Mouse (Mus musculus) megakaryocyte, adult 5-6 weeks (primary cell): Measurements from ENCODE around the gene Angptl4. TPM values are rescaled to one million over a fixed set of nuclear protein-coding genes. Genes with fewer than 3 reads are reported as not detected.

Experiments used
- ATAC-seq: 2 replicates; pipeline ENCODE4 v1.8.0; 2016; ENCODE audit warnings: mild to moderate bottlenecking, inconsistent platforms; ENCODE audit not compliant: poor library complexity, severe bottlenecking
- total RNA-seq, 2 experiments: library from RNA; stranded (forward) in 1 of 2; stranded (reverse) in 1 of 2; fragments of 153-499, 151-499 nt in 1 of 2; fragments of 221-1000, 200-1000 nt in 1 of 2; gene quantifications; 2 replicates each; pipeline versions ENCODE4 v1.2.3 to v1.2.4; 2015 to 2017

Gene Angptl4
- total RNA-seq, 2 experiments from 2014 or later = 0.33 to 0.80 TPM

DNA sequence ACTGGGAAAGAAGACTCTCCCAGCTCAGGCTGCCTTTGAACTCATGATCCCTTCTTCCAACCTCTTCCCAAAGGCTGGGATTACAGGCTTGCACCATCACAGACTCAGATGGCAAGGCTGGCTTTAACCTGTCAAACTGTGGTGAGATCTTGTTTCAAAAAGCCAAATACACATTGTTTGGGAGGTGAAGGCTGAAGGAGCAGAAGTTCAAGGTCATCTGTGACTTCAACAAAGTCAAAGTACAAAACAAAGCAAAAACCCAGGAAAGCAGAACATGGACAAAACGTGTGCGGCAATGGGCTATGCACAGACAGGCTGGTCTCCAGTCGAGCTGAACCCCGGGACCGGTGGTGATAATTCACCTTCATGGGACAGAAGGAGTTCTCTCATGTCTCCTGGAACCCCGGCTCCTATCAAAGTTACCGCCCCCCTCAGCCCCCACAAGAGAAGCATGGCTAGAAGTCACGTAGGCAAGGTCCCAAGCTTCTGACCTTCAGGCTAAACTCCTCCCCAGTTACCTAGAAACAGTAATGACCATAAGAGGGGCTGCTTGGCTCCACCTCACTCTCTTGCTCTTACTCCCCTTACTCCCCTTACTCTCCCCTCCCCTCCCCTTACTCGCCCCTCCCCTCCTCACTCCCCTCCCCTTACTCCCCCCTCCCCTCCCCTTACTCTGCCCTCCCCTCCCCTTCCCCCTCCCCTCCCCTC is 25.7 kb upstream of the Angptl4 start:
- ATAC-seq = no peak

DNA sequence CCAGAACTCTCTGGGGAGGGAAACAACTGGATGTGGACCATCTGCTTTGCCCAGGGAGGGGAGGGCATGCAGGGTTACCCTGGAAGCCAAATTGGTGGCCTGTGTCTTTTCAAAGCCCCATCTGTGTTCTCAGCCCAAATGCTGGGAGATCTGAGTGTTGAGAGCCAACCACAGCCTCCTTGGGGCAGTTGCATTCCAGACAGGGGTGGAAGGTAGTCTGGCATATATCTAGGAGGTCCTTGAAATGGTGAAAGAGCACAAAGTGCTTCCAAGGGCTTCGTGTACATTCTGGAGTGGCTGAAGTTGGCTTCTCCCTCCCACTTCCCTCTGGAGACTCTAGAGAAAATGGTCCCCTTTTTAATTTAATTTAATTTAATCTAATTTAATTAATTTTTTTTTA is 23.1 kb upstream of the Angptl4 start:
- no peak for ATAC-seq

DNA sequence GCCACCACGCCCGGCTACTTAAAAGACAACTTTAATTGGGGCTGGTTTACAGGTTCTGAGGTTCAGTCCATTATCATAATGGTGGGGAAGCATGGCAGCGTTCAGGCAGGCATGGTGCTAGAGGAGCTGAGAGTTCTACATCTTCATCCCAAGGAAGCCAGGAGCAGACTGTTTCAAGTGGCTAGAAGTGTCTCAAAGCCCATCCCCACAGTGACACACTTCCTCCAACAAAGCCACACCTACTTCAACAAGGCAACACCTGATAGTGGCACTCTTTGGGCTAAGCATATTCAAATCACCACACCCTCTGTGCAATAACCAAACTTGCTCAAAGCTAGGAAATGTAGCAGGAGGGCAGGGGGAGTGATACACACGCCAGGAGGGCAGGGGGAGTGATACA is 22.6 kb upstream of the Angptl4 start:
- no peak for ATAC-seq

DNA sequence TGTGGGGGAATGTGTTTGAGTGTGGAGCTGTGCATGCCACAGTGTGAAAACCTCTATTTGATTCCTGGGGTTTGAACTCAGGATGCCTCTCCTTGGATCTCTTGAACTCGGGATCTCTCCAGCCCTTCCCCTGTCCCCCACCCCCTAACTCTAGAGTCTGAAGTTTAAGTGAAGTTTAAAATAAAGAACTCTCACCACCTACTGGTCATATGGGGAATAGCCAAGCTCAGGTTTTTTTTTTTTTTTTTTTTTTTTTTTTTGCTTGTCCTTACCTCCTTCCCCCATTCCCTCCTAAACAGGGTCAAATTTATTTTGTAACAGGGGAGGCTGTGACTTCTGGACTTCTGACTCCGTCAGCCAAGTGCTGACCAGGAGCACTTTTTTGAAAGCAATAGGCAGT is 20.6 kb upstream of the Angptl4 start:
- no peak for ATAC-seq

DNA sequence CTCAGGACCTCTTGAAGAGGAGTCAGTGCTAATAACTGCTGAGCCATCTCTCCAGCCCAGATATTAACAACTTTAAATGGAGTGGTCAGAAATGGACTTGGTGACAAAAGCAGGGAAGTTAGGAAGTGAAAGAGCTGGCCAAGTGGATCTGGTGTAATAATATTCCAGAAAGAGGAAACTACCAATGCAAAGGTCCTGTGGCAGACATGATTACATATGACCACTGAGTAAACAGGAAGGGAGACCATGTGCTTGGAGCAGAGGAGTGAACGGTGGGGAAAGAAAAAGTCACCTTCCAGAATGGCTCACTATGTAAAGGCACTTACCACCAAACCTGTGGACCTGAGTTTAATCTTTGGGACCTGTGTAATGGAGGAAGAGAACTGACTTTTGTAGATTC is 17.6 kb upstream of the Angptl4 start:
- ATAC-seq = 0 out of 2 replicates have a peak, but pooled peaks have one; percentile 52

DNA sequence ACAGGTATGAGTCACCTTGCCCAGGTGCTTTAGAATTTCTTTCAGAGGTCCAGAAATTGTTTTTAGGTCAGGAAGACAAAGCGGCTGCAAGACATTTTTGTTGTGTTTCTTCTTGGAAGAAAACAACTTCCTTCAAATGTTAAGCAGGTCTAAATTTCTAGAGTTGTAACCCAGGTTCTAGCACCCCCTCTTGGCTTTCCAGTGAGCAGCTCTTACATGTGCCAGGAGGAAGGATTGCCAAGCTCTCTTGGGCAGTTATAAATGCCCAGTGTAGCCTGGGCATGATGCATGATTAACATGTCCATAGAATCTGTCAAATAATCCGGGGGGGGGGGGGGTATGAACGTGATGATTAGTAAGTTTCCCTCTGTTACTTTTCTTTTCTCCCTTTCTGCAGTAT is 16.7 kb upstream of the Angptl4 start:
- ATAC-seq = no peak

DNA sequence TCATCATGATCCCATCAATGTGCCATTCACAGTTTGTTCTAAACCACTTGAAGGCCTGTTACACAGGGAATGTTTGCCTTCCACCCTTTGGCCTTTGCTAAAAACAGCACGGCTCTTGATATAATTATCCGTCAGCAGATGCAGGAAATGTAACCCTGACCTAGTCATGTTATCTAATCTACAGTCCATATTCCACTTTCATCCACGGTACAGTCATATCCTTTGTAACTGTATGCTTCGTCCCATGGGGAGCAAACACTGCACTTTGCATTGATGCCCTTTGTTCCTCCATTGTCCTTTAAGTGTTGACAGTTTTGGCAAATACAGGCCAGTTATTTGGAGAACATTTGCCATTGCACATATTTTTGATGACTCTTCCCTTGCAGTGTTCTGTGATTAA is 7.1 kb upstream of the Angptl4 start:
- no peak for ATAC-seq

DNA sequence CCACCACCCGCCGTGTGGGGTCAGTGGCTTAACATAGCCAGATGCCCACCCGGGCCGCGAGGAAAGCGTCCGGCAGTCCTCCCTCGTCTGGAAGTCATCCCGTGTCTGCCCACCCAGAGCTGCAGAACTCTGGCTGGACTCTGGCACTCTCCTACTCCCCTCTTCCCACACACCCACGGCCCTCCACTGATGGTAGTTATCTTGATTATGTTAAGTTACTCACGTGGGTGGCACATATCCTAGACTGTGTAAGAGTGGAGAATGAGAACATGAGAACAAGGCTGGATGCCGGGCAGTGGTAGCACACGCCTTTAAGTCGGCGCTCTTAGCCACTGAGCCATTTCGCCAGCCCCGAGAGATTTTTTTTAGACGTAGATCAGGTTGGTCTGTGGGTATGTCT is 4.7 kb upstream of the Angptl4 start:
- ATAC-seq = no peak

DNA sequence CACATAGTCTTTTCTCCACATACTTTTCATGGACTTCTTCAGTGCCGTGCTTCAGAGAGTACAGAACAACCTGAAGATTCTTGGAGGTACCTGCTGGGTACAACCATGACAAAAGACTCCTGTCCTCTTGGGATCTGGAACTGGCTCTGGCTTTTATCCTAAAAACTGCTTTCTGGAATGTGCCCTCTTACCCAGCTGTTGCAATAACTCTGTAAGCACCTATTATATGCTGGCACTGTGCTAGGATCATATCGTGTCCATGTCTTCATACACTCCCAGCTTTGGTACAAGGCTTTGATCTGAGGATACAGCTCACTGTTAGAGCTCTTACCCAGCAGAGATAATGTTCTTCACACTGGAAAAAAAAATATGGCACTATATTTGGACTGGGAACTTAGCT is 3.3 kb upstream of the Angptl4 start:
- no peak for ATAC-seq

DNA sequence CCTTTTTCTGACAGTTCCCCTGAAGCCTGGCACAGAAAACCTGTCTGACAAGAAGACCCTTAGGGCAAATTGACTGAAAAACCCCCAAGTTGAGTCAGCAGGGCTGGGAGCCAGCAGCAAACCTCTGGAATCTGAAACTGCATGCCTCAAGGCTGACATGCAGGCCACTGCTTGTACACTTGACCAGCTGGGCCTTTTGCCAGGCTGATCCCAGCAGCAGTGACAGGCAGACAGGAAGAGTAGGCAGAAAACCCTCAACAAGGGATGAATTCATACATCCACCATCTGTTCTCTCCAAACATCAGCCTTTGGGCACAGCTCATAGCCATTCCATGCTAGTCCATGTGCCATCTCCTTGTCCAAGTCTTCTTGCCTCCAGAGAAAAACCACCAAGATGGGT is 1.8 kb upstream of the Angptl4 start:
- ATAC-seq = no peak

DNA sequence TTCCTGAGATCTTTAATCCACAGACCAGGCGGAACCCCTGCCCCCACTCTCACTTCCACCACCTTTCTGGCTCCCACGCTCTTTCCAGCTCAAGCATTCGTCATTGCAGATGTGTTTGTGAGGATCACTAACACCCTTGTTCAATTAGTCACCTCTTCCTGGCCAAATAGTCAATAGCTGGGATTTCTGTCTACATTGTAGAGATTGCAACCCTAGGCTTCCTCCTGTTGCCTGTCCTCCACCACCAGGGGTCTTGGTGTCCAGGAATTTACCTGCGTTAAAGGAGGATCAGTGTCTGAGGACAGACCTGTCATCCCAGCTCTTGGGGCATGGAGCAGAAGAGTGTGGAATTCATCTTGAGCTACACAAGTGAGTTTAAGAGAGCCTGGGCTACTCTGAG is 437 bp upstream of the Angptl4 start:
- no peak for ATAC-seq

DNA sequence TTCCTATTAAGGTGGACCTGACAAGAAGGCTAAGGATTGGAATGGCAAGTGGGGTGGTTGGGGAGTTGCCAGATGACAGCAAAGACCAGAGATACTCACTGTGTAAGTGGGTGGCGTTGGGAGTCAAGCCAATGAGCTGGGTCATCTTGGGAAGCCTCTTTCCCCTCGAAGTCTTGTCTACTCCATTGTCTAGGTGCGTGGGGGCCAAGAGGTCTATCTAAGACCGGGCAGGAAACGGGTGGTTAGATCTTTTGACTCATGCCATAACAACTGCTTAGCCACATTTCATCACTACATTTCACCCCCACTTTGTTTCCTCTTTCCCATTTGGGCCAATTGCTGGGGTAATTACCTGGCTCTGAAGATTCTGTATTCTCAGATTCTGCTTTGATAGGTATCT is 1.2 kb downstream of the Angptl4 start:
- ATAC-seq = peak; percentile 62

DNA sequence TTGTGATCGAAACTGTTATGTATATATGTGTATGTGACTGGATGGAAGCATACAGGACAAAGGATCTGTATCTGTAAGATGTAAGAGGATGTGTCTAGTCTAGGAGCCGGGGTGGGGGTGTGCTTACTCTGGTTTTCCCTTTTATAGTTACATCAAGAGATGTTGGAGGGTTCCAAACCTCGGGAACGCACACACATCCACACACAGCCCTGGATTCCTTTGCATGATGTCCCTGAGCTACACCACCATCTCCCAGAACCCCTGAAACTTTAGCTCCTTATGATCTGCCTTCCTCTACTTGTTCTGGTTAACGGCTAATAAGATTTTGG is 1.7 kb downstream of the Angptl4 start:
- no peak for ATAC-seq

DNA sequence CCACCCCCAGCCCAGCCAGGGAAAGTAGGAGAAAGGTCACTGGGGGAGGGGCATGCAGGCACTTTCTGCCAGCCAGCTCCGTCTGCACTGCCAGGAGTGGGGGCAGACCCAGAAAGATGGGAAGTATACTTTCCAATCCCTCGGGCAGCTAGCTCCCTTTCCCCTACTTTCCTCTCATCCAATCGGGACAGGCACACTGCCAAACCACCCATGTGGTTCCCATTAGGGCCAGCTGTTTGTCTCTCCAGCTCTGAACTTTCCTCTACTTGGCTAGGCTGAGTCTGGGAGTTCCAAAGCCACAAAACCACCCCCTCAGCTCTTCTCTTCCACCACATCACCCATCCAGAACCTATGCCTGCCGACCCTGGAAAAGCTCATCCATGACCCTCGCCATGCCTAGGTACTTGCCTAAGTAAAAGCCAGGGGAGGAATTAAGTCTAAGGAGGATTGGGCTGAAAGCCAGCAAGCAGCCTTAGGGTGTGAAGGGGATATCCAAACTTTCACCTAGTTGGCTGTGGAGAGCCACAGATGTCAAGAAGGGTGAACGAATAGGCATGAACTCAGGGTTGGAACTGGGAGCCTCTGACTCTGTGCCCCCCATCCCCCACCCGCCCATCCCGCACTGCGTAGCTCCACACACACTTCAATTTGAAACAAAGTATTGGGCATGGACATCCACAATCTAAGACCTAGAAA is 2.2 kb downstream of the Angptl4 start:
- ATAC-seq = no peak

DNA sequence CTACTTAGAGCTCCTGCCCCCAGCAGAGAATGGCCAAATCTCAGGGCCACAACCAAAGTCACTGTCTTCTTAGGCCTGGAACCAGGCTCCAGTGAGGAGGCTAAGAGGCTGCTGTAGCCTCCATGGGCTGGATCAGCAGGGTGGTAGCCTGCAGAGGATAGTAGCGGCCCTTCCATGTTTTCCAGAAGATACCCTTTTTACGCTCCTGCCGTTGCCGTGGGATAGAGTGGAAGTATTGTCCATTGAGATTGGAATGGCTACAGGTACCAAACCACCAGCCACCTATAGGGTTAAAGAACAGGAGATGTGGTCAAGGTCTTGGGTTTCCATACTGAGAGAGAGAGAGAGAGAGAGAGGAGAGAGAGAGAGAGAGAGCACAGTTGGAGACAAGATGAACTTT is 6.3 kb downstream of the Angptl4 start:
- ATAC-seq = no peak

DNA sequence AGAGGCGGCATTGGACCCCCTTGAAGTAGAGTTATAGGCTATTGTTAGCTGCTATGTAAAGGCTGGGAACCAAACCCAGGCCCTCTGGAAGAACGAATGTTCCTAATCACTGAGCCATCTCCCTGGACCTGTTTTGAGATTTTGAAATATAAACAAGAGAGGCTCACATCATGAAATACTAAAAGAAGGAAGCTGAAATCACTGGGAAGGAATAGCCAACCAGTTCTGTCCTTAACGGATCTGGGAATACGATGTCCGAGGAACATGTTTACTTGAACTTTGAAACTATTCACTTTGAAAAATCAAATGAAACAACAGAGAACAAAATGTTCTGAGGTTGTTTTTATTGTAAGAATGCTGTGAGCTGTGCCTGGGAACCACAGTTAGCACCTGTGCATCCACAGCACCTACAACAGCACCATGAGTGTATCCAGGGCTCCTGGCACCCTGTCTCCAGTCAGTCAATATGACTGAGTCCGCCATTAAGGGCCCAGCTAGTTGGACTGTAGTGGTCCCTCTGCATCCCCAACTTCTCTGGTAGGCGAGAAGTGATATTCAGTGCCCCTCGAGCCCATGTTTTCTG is 7.0 kb downstream of the Angptl4 start:
- ATAC-seq = no peak

DNA sequence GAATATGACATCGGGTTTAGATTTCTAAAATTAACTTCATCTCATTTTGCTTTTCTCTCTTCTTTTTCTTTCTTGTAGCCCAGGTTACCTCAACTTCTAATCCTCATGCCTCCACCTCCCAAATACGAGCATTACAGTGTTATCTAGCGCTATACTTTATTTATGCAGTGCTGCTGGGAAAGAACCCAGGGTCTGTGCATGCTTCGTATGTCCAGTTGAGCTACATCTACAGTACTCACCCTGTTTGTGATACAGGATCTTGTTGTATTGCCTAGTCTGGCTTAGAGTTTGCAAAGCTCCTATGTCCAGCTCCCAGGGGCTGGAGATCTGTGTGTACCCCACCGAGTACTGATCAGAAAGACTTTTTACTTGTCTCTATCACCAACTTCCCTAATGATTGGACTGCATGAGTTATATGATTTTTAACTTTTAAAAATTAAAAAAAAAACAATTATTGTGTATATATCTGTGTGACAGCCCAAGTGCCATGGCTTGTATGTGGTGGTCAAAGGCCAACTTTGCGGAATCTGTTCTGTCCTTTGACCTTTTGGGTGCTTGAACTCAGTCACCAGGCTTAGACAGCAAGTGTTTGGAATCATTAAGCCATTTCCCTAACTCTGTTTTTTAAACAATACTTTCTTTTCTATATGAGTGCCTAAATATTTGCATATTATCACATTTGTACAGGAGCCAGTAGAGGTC is 7.6 kb downstream of the Angptl4 start:
- no peak for ATAC-seq

DNA sequence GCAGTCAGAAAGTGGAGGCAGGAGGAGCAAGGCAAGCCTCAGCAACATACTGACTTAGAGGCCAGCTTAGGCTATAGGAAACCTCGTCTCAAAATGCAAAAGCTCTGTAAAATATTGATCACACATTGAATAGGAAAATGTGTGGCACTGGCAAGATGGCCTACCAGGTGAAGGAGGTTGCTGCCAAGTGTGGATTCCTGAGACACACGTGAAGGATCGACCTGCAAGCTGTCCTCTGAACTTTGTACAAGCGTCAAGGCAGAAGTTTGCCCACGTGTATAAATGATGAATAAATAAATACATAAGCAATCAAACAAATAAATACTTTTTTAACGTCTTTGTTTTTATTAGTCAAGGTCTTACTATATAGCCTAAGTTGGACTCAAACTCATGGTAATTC is 8.2 kb downstream of the Angptl4 start:
- ATAC-seq = no peak

DNA sequence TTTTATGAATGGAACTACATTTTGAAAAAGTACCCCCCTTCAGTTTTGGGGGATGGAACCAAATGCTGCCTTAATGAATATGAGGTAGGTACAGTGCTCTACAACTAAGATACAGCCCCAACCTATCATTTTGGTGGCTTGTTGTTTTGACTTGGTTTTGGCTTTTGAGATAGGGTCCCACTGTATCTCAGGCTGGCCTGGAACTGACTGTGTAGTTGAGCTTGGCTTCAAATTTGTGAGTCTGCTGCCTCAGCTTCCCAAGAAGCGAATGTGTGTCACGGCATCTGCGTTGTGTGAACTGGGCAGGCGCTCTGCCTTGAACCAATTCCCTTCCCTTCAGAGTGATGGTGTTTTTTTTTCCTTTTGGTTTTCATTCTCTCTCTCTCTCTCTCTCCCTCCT is 10.0 kb downstream of the Angptl4 start:
- ATAC-seq = no peak

DNA sequence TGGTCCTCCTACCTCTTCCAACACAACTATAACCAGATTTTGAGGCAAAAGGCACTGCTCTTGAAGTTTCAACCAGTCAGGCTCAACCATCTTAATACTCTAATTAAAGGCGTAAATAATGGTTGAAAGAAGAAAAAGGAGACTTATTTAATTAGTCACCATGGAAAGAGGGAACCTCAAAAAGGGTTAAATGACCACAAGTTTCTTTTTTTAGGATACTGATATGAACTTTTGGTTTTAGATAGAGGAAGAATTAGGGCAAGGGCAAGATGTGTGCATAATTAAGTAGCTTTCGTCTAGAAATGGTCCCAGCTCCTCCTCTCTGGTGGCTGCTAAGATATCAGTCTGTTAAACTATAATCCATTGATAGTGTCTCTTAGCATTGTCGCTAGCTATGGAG is 15.2 kb downstream of the Angptl4 start:
- ATAC-seq = no peak

DNA sequence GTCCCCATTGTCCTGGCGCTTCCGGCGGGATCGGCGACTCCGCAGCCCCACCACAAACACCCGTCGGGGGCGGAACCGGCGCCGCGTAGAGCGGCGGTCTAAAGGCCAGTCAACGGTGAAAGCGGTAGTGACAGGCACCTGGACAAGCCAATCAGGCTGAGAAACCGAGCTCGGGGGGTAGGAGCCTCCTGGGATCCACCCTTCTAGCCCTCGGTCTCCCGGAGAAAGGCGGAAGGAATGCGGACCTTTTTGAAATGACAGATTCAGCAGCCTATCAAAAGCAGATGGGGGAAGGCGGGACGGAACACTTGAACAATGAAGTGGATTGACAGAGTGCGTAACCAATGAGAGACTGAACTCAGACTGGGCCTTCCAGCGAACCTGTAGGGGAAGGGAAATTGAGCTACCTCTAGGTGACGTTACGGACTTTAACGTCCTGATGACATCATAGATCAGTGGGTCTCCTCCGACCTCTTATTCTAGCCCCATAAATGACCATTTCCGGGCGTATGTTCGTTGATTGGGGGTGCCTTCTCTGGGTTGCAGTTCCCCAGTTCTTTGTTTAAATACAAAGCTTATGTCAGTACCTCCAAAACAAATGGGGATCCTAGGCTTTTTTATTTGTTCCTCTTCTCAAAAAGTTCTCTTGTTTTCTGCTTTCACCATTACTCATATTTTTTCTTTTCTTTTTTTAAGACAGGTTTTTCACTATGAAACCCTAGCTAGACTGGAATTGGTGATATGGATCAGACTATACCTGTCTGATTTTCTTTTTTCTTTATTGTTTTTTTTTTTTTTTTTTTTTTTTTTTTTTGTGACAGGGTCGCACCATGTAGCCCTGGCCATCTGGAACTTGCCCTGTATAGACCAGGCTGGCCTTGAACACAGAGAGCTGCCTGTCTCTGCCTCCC is 21.1 kb downstream of the Angptl4 start, which contains the start of gene Rab11b:
Gene Rab11b (minus strand): TSS at position 276 of the 911 bp plus-strand sequence.
- peak; percentile 91 for ATAC-seq
